Mouse (Mus musculus) ovary, postnatal 10 days (tissue): ENCODE measurements around the gene Padi4.

Experiments
- DNase-seq: peaks from one replicate; pipeline ENCODE4 v3.0.0; 2022; ENCODE audit warnings: low spot score

The Padi4 gene

DNA sequence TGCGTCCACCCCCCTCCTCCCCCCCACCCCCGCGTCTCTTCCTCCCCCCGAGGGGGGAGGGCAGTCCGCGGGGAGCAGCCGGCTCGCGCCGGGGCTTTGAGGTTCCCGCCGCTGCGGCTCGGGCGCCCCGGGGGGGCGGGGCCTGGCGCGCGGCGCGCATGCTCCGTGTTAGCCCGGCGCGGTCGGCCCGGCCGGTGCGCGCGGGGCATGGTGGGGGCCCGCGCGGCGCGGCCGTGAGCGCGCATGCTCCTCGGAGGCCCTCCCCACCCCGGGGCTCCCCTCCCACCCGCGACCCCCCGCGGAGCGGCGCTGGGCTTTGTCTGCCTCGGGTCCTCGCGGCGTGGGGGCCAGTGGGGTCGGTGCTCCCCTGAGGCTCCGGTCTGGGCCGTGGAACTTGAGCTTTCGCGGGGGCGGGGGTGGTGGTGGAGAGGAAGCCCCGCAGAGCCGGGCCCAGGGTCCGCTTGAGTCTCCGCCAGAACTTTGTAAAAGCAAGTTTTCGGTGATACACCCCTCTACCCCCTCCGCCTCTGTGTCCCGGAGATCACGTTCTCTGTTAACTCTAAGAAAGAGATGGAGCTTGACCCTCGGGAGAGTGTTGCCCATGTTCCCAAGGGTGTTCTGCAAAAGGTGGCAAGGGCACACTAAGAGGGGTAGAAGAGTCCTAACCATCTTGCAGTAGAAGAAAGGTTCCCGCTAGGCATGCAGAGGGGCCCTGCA, 71.3 kb downstream of the Padi4 start:
- DNase-seq: peak; percentile 56

- DNase-seq: no peak
These were observed 72.1 kb downstream of the Padi4 start for GRCm38 (mm10) chr4:140701716-140702561.

GRCm38 (mm10) chr4:140701049-140701715, 72.9 kb downstream of the Padi4 start:
- DNase-seq: peak; percentile 66

- DNase-seq: no peak
These were observed 73.6 kb downstream of the Padi4 start, which contains the start of gene Rcc2 for GRCm38 (mm10) chr4:140700269-140701018. Gene Rcc2, plus strand, starts transcription at chr4:140700541.

DNA sequence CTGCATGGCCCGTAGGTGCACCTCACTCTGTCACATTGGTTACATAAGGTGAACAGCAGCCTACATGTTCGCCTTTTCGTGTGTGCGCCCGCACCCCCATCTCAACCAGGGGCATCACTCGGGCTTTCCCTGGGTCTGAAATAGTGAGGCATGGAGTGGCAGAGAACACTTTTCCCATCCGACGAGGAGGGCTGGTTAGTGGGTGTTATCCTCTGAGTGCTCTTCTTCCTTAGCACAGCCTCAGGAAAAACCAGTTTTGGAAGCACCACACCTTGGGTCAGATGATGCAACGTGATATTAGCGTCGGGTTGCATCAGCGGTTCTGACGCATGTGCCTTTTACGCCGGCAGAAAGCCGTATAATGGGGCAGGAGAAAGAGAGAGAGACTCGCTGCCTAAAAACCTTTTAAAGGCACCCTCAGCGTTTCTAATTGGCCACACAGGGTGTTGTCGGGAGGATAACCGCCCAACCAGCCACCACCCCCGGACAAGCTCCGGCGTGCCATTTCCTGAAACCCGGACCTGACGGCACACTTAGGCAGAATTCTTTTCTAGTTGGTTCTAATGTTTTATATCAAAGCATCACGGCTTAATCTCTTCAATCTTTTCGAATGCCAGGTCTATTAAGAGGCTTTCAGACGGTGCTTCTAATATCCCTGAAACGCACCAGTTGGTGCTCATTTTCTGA, 74.5 kb downstream of the Padi4 start:
- DNase-seq: no peak
